Mouse (Mus musculus) MEL (cell line): ENCODE measurements at regions not wholly inside any gene's neighbourhood (a gene's known extent, or its start where the extent isn't known, plus 50 kb on each side); places are given as distances from the start of the nearest gene placed in this dataset.

ENCODE experiments used
- DNase-seq: peaks from one replicate; pipeline ENCODE4 v3.0.0; 2011; ENCODE audit warnings: low read depth, low spot score
- H3K27ac ChIP-seq: 2 replicates; pipeline ENCODE4 v1.5.1; 2012; ENCODE audit warnings: low read depth, mild to moderate bottlenecking, control low read depth, low read length, moderate library complexity; ENCODE audit not compliant: control insufficient read depth
- H3K27me3 ChIP-seq, 2 experiments: fragments of 150-350 bp in 1 of 2; sonication (generic) in 1 of 2; 2 replicates each; pipeline ENCODE4 v1.6.1; 2012; ENCODE audit warnings: low read length in 2 of 2, mild to moderate bottlenecking in 2 of 2, improper control_type of control experiment in 1 of 2, moderate library complexity in 1 of 2; ENCODE audit not compliant: insufficient read depth in 2 of 2, control insufficient read depth in 1 of 2
- H3K36me3 ChIP-seq, 2 experiments: 2 replicates each; pipeline ENCODE4 v1.6.1; 2012 to 2014; ENCODE audit warnings: low read length in 2 of 2, improper control_type of control experiment in 1 of 2, inconsistent platforms in 1 of 2, mild to moderate bottlenecking in 1 of 2; ENCODE audit not compliant: insufficient read depth in 2 of 2, control insufficient read depth in 1 of 2
- H3K4me1 ChIP-seq, 2 experiments: fragments of 150-350 bp in 1 of 2; sonication (generic) in 1 of 2; 2 replicates each; pipeline ENCODE4 v1.6.1; 2012; ENCODE audit warnings: low read length in 2 of 2, improper control_type of control experiment in 1 of 2, mild to moderate bottlenecking in 1 of 2; ENCODE audit not compliant: insufficient read depth in 2 of 2, control insufficient read depth in 1 of 2
- H3K4me3 ChIP-seq, 2 experiments: fragments of 150-350 bp in 1 of 2; sonication (generic) in 1 of 2; 2 replicates each; pipeline ENCODE4 v1.5.1; 2012; ENCODE audit warnings: low read depth in 2 of 2, low read length in 2 of 2, mild to moderate bottlenecking in 2 of 2, moderate library complexity in 2 of 2, control low read depth in 1 of 2, improper control_type of control experiment in 1 of 2; ENCODE audit not compliant: control insufficient read depth in 1 of 2, insufficient read depth in 1 of 2
- H3K79me2 ChIP-seq: 2 replicates; pipeline ENCODE4 v1.6.1; 2012; ENCODE audit warnings: mild to moderate bottlenecking, low read length, moderate library complexity; ENCODE audit not compliant: control insufficient read depth, poor library complexity, insufficient read depth
- H3K9ac ChIP-seq: 2 replicates; pipeline ENCODE4 v1.6.1; 2012; ENCODE audit warnings: low read depth, mild to moderate bottlenecking, control low read depth, low read length, moderate library complexity; ENCODE audit not compliant: control insufficient read depth, poor library complexity, severe bottlenecking
- H3K9me3 ChIP-seq: fragments of 150-350 bp; sonication (generic); replicated peaks from 2 replicates; pipeline ENCODE4 v1.6.1; 2012; ENCODE audit warnings: mild to moderate bottlenecking, low read length, improper control_type of control experiment, moderate library complexity; ENCODE audit not compliant: insufficient read depth
- CHD2 ChIP-seq: IDR thresholded peaks from 2 replicates; pipeline ENCODE4 v1.6.1; 2011; ENCODE audit warnings: low read length, improper control_type of control experiment
- CTCF ChIP-seq, 3 experiments: IDR thresholded peaks in 2 of 3; conservative IDR thresholded peaks in 1 of 3; 2 replicates each; pipeline ENCODE4 v1.5.1; 2011 to 2012; ENCODE audit warnings: low read length in 3 of 3, low read depth in 2 of 3, mild to moderate bottlenecking in 2 of 3, improper control_type of control experiment in 1 of 3, inconsistent platforms in 1 of 3, mixed read lengths in 1 of 3, moderate library complexity in 1 of 3; ENCODE audit not compliant: control insufficient read depth in 1 of 3, insufficient read depth in 1 of 3, poor library complexity in 1 of 3, severe bottlenecking in 1 of 3
- EP300 ChIP-seq, 2 experiments: IDR thresholded peaks; 2 replicates each; pipeline ENCODE4 v1.6.1; 2011; ENCODE audit warnings: improper control_type of control experiment in 2 of 2, low read length in 2 of 2, low read depth in 1 of 2, mild to moderate bottlenecking in 1 of 2
- GABPA ChIP-seq: IDR thresholded peaks from 2 replicates; pipeline ENCODE4 v1.6.1; 2012; ENCODE audit warnings: low read depth, mild to moderate bottlenecking, inconsistent platforms, low read length, improper control_type of control experiment, moderate library complexity
- HCFC1 ChIP-seq: IDR thresholded peaks from 2 replicates; pipeline ENCODE4 v1.6.1; 2012; ENCODE audit warnings: low read depth, mild to moderate bottlenecking, inconsistent platforms, low read length, improper control_type of control experiment, moderate library complexity
- JUND ChIP-seq: IDR thresholded peaks from 2 replicates; pipeline ENCODE4 v1.6.1; 2011; ENCODE audit warnings: low read depth, mild to moderate bottlenecking, improper control_type of control experiment, low read length
- KAT2A ChIP-seq: conservative IDR thresholded peaks from 2 replicates; pipeline ENCODE4 v1.6.1; 2012; ENCODE audit warnings: low read depth, low read length, improper control_type of control experiment, inconsistent platforms
- MAFK ChIP-seq: IDR thresholded peaks from 2 replicates; pipeline ENCODE4 v1.6.1; 2011; ENCODE audit warnings: low read depth, mild to moderate bottlenecking, low read length, improper control_type of control experiment, borderline replicate concordance
- MAX ChIP-seq: IDR thresholded peaks from 2 replicates; pipeline ENCODE4 v1.6.1; 2011; ENCODE audit warnings: low read length, improper control_type of control experiment
- MEF2A ChIP-seq: IDR thresholded peaks from 2 replicates; pipeline ENCODE4 v1.6.1; 2014; ENCODE audit warnings: low read depth, mild to moderate bottlenecking, inconsistent platforms, low read length, improper control_type of control experiment; ENCODE audit not compliant: poor library complexity, insufficient replicate concordance, severe bottlenecking; ENCODE audit errors: extremely low read depth
- MYB ChIP-seq: IDR thresholded peaks from 2 replicates; pipeline ENCODE4 v1.6.1; 2011; ENCODE audit warnings: mild to moderate bottlenecking, low read depth, low read length, improper control_type of control experiment
- MYC ChIP-seq: IDR thresholded peaks from 2 replicates; pipeline ENCODE4 v1.6.1; 2011; ENCODE audit warnings: low read depth, mild to moderate bottlenecking, low read length, improper control_type of control experiment, moderate library complexity
- NELFE ChIP-seq: IDR thresholded peaks from 2 replicates; pipeline ENCODE4 v1.6.1; 2011; ENCODE audit warnings: low read depth, low read length, improper control_type of control experiment
- NRF1 ChIP-seq: IDR thresholded peaks from 2 replicates; pipeline ENCODE4 v1.6.1; 2014; ENCODE audit warnings: low read depth, mild to moderate bottlenecking, inconsistent platforms, low read length, improper control_type of control experiment, moderate library complexity; ENCODE audit not compliant: poor library complexity, insufficient read depth, severe bottlenecking
- POLR2AphosphoS5 ChIP-seq: IDR thresholded peaks from 2 replicates; pipeline ENCODE4 v1.6.1; 2012; ENCODE audit warnings: low read depth, borderline replicate concordance, mild to moderate bottlenecking, inconsistent platforms, low read length, moderate library complexity, mixed read lengths
- SMC3 ChIP-seq: IDR thresholded peaks from 2 replicates; pipeline ENCODE4 v1.6.1; 2011; ENCODE audit warnings: low read depth, low read length, improper control_type of control experiment
- TBP ChIP-seq: IDR thresholded peaks from 2 replicates; pipeline ENCODE4 v1.8.0; 2011; ENCODE audit warnings: low read depth, low read length, improper control_type of control experiment
- UBTF ChIP-seq: IDR thresholded peaks from 2 replicates; pipeline ENCODE4 v1.6.1; 2012; ENCODE audit warnings: low read depth, mild to moderate bottlenecking, inconsistent platforms, low read length, improper control_type of control experiment, moderate library complexity, borderline replicate concordance; ENCODE audit not compliant: insufficient read depth
- ZMIZ1 ChIP-seq: IDR thresholded peaks from 2 replicates; pipeline ENCODE4 v1.6.1; 2012; ENCODE audit warnings: low read depth, mild to moderate bottlenecking, inconsistent platforms, low read length, improper control_type of control experiment, moderate library complexity
- ZNF384 ChIP-seq: IDR thresholded peaks from 2 replicates; pipeline ENCODE4 v1.6.1; 2012; ENCODE audit warnings: low read depth, mild to moderate bottlenecking, inconsistent platforms, low read length, improper control_type of control experiment

DNA sequence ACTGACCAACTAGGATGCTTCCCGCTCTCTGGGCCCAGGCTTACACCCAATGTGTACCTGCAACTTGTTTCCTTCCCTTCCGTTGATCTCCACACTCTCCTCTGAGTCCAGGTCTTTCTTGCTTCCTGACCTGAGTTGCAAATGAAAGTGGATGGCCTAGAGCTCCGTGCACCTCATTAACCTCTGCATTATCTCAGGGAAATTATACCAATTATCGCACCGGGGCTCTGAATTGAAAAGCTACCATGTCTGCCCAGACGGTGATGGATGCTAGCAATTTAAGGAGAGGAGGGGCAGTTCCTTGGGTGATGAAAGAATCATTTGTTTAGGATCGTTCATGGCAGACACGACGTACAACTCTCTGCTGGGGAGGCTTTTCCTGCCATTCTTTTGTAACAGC lies 460.4 kb upstream of the Cdh11 start:
- no peak overlapping the region for H3K9ac ChIP-seq
- H3K9me3 ChIP-seq = no peaks in the 10 kb centered on the region
- no peak overlapping the region for H3K27ac ChIP-seq
- H3K36me3 ChIP-seq = no peaks in the 10 kb centered on the region
- no peaks in the 10 kb centered on the region for H3K79me2 ChIP-seq
- TF ChIP-seq NRF1 = no peak
- TF ChIP-seq CTCF (IDR thresholded peaks at IDR 0.05 in 2 of 3, conservative IDR thresholded peaks at IDR 0.05 in 1 of 3; ENCODE audit: control insufficient read depth in 1 of 3, insufficient read depth in 1 of 3, low read depth in 2 of 3, low read length in 3 of 3, poor library complexity in 1 of 3, severe bottlenecking in 1 of 3) = no peak
- no peak for TF ChIP-seq MAFK
- no peak for TF ChIP-seq MYB
- no peak for TF ChIP-seq UBTF
- no peak for TF ChIP-seq POLR2AphosphoS5
- no peak for TF ChIP-seq GABPA
- TF ChIP-seq, all 39 proteins: peak for 0
- Histone ChIP-seq H3K27me3 (no peaks in the 10 kb centered on the region), H3K4me1 (no peaks in the 10 kb centered on the region), H3K4me3 (no peak overlapping the region)
- no peak for DNase-seq

DNA sequence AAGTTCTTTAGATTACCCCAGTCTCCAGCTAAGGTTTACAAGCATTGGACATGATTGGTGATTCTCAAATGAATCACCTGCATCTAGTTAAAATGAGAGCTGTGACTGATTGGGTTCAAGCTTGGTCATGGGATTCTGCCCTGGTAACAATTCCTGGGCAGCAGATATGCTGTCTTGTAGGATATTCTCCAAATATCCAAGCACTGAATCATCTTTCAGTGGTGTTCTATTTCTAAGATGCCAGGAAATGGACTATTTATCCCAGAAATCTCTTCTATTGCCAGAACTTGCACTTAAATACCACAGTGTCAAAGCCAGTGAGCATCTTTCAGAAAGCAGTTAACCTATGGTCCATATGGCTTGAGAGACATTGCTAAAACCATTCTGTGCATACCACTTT lies 475.8 kb upstream of the Cdh11 start:
- DNase-seq = no peak
- no peak for TF ChIP-seq JUND
- TF ChIP-seq, all 39 proteins: peak for 0
- Histone ChIP-seq H3K36me3 (no peaks in the 10 kb centered on the region), H3K9me3 (no peaks in the 10 kb centered on the region), H3K4me3 (no peak overlapping the region), H3K9ac (no peak overlapping the region), H3K27ac (no peak overlapping the region), H3K4me1 (no peaks in the 10 kb centered on the region), H3K27me3 (no peaks in the 10 kb centered on the region), H3K79me2 (no peaks in the 10 kb centered on the region)

DNA sequence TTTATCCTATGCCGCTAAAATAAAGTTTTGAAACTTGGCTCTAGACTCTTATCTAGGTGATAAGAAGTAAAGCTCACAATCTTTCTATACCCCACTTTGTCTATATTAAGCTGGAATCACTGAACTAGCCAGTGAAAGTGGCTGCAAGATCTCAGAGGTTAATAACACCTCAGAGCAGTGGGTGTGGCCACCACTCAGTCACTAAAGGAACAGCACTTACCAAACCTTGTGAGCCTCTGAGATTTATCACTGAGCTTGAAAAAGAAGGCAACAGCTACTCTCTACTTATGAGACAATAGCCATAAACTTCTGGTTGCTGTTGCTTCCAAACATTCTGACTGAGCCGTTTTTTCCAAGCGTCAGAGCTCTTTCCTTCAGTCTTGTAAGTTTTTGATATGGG lies 484.6 kb upstream of the Cdh11 start:
- Histone ChIP-seq H3K36me3 (no peaks in the 10 kb centered on the region), H3K79me2 (no peaks in the 10 kb centered on the region), H3K4me1 (no peaks in the 10 kb centered on the region), H3K9ac (no peak overlapping the region), H3K9me3 (no peaks in the 10 kb centered on the region), H3K27ac (no peak overlapping the region), H3K4me3 (no peak overlapping the region), H3K27me3 (no peaks in the 10 kb centered on the region)
- no peak for DNase-seq
- TF ChIP-seq EP300 (IDR thresholded peaks at IDR 0.05; ENCODE audit: low read depth in 1 of 2, low read length in 2 of 2) = no peak
- TF ChIP-seq MAX = no peak
- TF ChIP-seq MEF2A = no peak
- no peak for TF ChIP-seq SMC3
- TF ChIP-seq MYC = no peak
- no peak for TF ChIP-seq UBTF
- TF ChIP-seq KAT2A = no peak
- TF ChIP-seq ZMIZ1 = no peak
- TF ChIP-seq JUND = no peak
- no peak for TF ChIP-seq CHD2
- TF ChIP-seq NELFE = no peak
- no peak for TF ChIP-seq HCFC1
- no peak for TF ChIP-seq ZNF384
- no peak for TF ChIP-seq TBP
- TF ChIP-seq CTCF (IDR thresholded peaks at IDR 0.05 in 2 of 3, conservative IDR thresholded peaks at IDR 0.05 in 1 of 3; ENCODE audit: control insufficient read depth in 1 of 3, insufficient read depth in 1 of 3, low read depth in 2 of 3, low read length in 3 of 3, poor library complexity in 1 of 3, severe bottlenecking in 1 of 3) = no peak
- TF ChIP-seq MAFK = no peak
